Mouse (Mus musculus) kidney, adult 2 months (tissue): ENCODE measurements around the gene 1810043G02Rik.
"Not testable (repeated sequence)": the region's sequence is repeated elsewhere in the genome, so short reads cannot be mapped to it uniquely, and the experiment has no call there.

Experiments used
- CTCF ChIP-seq: fragments of 200-500 bp; conservative IDR thresholded peaks from 2 replicates; pipeline ENCODE4 v1.5.1; 2011; ENCODE audit warnings: low read depth, mild to moderate bottlenecking, control low read depth, low read length, moderate library complexity, mixed read lengths; ENCODE audit not compliant: insufficient read depth, insufficient read length
- POLR2A ChIP-seq: fragments of 200-500 bp; IDR thresholded peaks from one replicate; pipeline ENCODE4 v1.6.1; 2011; ENCODE audit warnings: low read depth, low read length, control low read depth

DNA sequence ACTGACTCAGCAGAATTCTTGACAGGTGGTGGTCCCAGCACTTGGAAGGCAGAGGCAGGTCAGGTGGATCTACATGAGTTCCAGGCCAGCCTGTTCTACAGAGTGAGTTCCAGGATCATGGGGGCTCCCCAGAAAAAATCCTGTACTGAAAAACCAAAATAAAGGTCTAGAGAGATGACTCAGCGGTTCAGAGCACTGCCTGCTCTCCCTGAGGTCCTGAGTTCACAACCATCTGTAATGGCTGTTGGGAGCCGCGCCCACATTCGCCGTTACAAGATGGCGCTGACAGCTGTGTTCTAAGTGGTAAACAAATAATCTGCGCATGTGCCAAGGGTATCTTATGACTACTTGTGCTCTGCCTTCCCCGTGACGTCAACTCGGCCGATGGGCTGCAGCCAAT, 41.7 kb downstream of the 1810043G02Rik start:
- not testable (repeated sequence) for TF ChIP-seq POLR2A, CTCF
